Mouse (Mus musculus) liver, postnatal 0 days (tissue): ENCODE measurements around the gene Znrf2.

Experiments
- CTCF ChIP-seq: sonication (generic); IDR thresholded peaks from 2 replicates; pipeline ENCODE4 v1.5.1; 2016; ENCODE audit warnings: antibody characterized with exemption, low read depth
- EP300 ChIP-seq: IDR thresholded peaks from 2 replicates; pipeline ENCODE4 v1.6.1; 2016; ENCODE audit warnings: antibody characterized with exemption, low read depth, mild to moderate bottlenecking

DNA sequence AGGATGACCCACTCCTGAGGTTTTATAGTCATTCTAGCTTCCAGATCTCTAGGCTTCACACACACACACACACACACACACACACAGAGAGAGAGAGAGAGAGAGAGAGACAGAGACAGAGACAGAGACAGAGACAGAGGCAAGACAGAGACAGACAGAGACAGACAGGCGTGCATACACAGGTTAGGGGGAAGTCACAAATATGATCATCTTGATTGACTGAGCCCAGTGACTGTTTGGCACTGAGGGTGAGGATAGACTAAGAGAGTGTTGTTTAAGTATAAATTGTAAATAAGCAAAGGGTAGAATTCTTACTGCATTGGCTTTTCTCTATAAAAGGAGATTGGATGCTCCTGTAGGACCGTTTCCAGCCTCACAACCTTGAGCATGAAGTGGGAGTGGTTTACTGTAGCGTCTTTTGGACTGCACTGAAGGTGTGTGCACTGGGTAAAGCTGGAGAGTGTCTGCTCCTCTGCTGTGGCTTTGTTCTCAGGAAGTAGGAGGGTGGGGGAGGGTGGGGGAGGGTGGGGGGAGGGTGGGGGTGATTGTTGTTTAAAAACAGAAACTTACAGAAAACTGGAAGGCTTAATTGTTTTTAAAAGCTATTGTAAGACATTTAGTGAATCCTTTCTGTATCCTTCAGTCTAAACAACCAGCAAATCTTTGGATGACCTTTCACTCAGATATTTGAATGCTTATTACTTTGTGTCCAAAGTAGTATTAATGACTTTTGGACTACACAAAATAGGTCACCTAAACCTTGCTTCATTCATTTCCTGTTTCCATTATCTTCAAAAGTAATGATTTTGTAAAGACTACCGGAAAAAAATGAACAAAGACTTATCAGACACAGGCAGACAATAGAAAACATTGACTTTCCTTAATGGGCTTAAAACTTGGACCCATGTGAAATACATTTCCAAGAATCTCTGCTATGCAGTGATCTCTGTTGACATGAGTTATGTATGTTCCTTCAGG lies 32.8 kb downstream of the Znrf2 start:
- no peak for TF ChIP-seq CTCF
- TF ChIP-seq EP300, result no peak
